Mouse (Mus musculus) hindbrain, embryonic 13.5 days (tissue): ENCODE measurements around the gene Dusp19. TPM values are rescaled to one million over a fixed set of nuclear protein-coding genes. Genes with fewer than 3 reads are reported as not detected.
A peak's percentile ranks its signal among the peaks of the same experiment; 100 is the strongest.

Experiments used
- ATAC-seq: fragments of 200-750 bp; cut with Nextera tagmentation; 2 replicates; pipeline ENCODE4 v1.8.0; 2017; ENCODE audit warnings: moderate TSS enrichment; ENCODE audit not compliant: low FRiP score
- H3K27ac ChIP-seq: fragments of 300-500 bp; sonication (generic); 2 replicates; pipeline ENCODE4 v1.5.1; 2015; ENCODE audit warnings: inconsistent platforms, mild to moderate bottlenecking, moderate library complexity
- H3K27me3 ChIP-seq: fragments of 300-500 bp; sonication (generic); 2 replicates; pipeline ENCODE4 v1.6.1; 2015; ENCODE audit warnings: mild to moderate bottlenecking, inconsistent platforms
- H3K36me3 ChIP-seq: fragments of 300-500 bp; sonication (generic); 2 replicates; pipeline ENCODE4 v1.6.1; 2015; ENCODE audit warnings: mild to moderate bottlenecking, inconsistent platforms
- H3K4me1 ChIP-seq: fragments of 300-500 bp; sonication (generic); replicated peaks from 2 replicates; pipeline ENCODE4 v1.6.1; 2015; ENCODE audit warnings: inconsistent platforms
- H3K4me2 ChIP-seq: fragments of 300-500 bp; sonication (generic); 2 replicates; pipeline ENCODE4 v1.6.1; 2015; ENCODE audit warnings: inconsistent platforms, mild to moderate bottlenecking, moderate library complexity
- H3K4me3 ChIP-seq: fragments of 300-500 bp; sonication (generic); 2 replicates; pipeline ENCODE4 v1.5.1; 2015; ENCODE audit warnings: mild to moderate bottlenecking, inconsistent platforms
- H3K9ac ChIP-seq: fragments of 300-500 bp; sonication (generic); 2 replicates; pipeline ENCODE4 v1.6.1; 2015; ENCODE audit warnings: mild to moderate bottlenecking, inconsistent platforms
- H3K9me3 ChIP-seq: fragments of 300-500 bp; sonication (generic); 2 replicates; pipeline ENCODE4 v1.6.1; 2016; ENCODE audit warnings: inconsistent platforms
- WGBS: fragments of 180-500 bp; shearing (Covaris S2); methylation state at CpG from one replicate; pipeline ENCODE4 v1.1.7; 2015; 5-methylcytosine and 5-hydroxymethylcytosine counted together
- microRNA counts: library from miRNA; unstranded; fragments of <30 nt; microRNA quantifications from one replicate; lab custom pipeline; 2016
- microRNA-seq: library from miRNA; unstranded; fragments of <30 nt; microRNA quantifications from one replicate; pipeline ENCODE4, GENCODE M21; 2016
- polyA plus RNA-seq: library from polyadenylated mRNA; unstranded; fragments of >200 nt; fragmentation: Nextera tagmentation; extraction: Ambion mirVana; gene quantifications from 2 replicates; pipeline ENCODE4 v1.2.1, GENCODE M21; 2015

The Dusp19 gene
- polyA plus RNA-seq, 1 experiment from 2014 or later, result 18.3 TPM

- ATAC-seq, result no peak
- no peak overlapping the region for H3K4me3 ChIP-seq
- H3K36me3 ChIP-seq, result peaks cover 26% of the 10 kb centered on the region
- H3K27ac ChIP-seq, result no peak overlapping the region
- H3K27me3 ChIP-seq, result no peaks in the 10 kb centered on the region
- no peaks in the 10 kb centered on the region for H3K9me3 ChIP-seq
- no peak overlapping the region for H3K9ac ChIP-seq
- no peaks in the 10 kb centered on the region for H3K4me1 ChIP-seq
- H3K4me2 ChIP-seq, result no peak overlapping the region
Observed at GRCm38 (mm10) chr2:80661414-80661813, 44.6 kb downstream of the Dusp19 start.

DNA sequence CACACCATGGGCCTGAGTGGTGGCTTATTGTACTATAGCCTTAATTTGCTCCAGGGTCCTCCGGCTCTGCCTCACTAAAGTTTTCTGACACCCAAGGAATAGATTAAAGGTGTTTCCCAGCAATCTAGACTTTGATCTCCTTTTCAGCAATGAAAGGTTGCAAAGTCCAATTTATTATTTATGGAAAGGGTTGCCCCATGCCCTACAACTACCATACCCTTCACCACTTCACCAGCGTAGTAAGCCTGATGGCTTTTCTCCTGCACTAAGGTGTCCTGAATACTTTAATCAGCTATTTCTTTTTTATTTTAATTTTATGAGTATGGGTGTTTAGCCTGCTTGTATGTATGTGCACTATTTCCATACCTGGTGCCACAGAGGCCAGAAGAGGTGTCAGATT lies 45.8 kb downstream of the Dusp19 start:
- no peak overlapping the region for H3K4me2 ChIP-seq
- H3K4me1 ChIP-seq, result no peaks in the 10 kb centered on the region
- no peak overlapping the region for H3K9ac ChIP-seq
- no peaks in the 10 kb centered on the region for H3K27me3 ChIP-seq
- no peaks in the 10 kb centered on the region for H3K9me3 ChIP-seq
- no peak for ATAC-seq
- H3K4me3 ChIP-seq, result no peak overlapping the region
- no peak overlapping the region for H3K27ac ChIP-seq
- peaks cover 18% of the 10 kb centered on the region for H3K36me3 ChIP-seq
- WGBS, result 94% methylated on average over 2 of the region's 2 CpGs

- Histone ChIP-seq H3K4me1 (no peaks in the 10 kb centered on the region), H3K27ac (0 out of 2 replicates have a peak overlapping the region, but pooled peaks have one; percentile 1), H3K9me3 (no peaks in the 10 kb centered on the region), H3K4me2 (no peak overlapping the region), H3K4me3 (no peak overlapping the region), H3K9ac (no peak overlapping the region), H3K27me3 (no peaks in the 10 kb centered on the region), H3K36me3 (peaks cover 16% of the 10 kb centered on the region)
- no peak for ATAC-seq
- 81% methylated on average over 5 of the region's 5 CpGs for WGBS
Observed at GRCm38 (mm10) chr2:80667396-80667964, 50.6 kb downstream of the Dusp19 start.

- H3K27ac ChIP-seq, result no peak overlapping the region
- no peaks in the 10 kb centered on the region for H3K27me3 ChIP-seq
- WGBS, result 77% methylated on average over 11 of the region's 11 CpGs
- no peak overlapping the region for H3K9ac ChIP-seq
- no peaks in the 10 kb centered on the region for H3K9me3 ChIP-seq
- H3K4me3 ChIP-seq, result no peak overlapping the region
- H3K36me3 ChIP-seq, result peaks cover 11% of the 10 kb centered on the region
- no peak overlapping the region for H3K4me2 ChIP-seq
- no peak for ATAC-seq
- no peaks in the 10 kb centered on the region for H3K4me1 ChIP-seq
Observed at GRCm38 (mm10) chr2:80669868-80670666, 53.2 kb downstream of the Dusp19 start.

DNA sequence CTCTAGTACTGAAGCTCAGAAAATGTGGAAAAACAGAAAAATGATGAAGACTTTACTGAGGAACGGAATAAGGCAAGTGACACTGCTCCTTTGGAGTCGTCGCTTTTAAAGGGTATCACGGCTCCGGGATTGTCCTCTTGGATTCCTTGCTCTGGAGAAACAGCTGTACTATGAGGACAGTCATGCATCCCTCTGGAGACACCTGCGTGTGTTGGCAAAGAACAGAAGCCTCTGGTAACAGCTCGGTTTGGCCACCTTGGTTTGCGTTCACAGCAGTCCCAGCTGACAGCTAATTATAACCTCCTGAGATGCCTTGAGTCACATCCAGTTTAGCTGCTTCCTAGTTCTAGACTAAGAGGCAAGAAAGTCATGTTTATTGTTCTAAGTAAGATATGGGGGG lies 62.0 kb downstream of the Dusp19 start:
- no peak overlapping the region for H3K4me2 ChIP-seq
- 91% methylated on average over 8 of the region's 8 CpGs for WGBS
- H3K9me3 ChIP-seq, result no peaks in the 10 kb centered on the region
- no peak overlapping the region for H3K9ac ChIP-seq
- H3K27me3 ChIP-seq, result no peaks in the 10 kb centered on the region
- ATAC-seq, result no peak
- no peaks in the 10 kb centered on the region for H3K4me1 ChIP-seq
- H3K36me3 ChIP-seq, result no peaks in the 10 kb centered on the region
- H3K4me3 ChIP-seq, result no peak overlapping the region
- no peak overlapping the region for H3K27ac ChIP-seq

MicroRNAs encoded within 50 kb of the gene (microRNA counts, 519-probe panel; counts per million panel counts)
- microRNA mmu-miR-684 (lab: Ali Mortazavi, UCI), result 1,256 counts per million, percentile 4 among the panel's probes with 10 or more counts

Small RNA genes within 50 kb of the gene (microRNA-seq; reads per million reads assigned to microRNA genes)
- not detected for gene Mir684-1

Other genes starting within 250 kb of the Dusp19 start
- 19.2 and 22.8 TPM in 2 replicates for gene Frzb, start 169.4 kb upstream of the Dusp19 start, polyA plus RNA-seq
- gene Nckap1, start 35.7 kb upstream of the Dusp19 start, polyA plus RNA-seq, result 78.4 and 83.8 TPM in 2 replicates
- 55.4 and 57.6 TPM in 2 replicates for gene Nup35, start 191 bp downstream of the Dusp19 start, polyA plus RNA-seq